Mouse (Mus musculus) ES-Bruce4 (cell line): ENCODE measurements around the gene Slit3.

Experiments used
- CTCF ChIP-seq: IDR thresholded peaks from one replicate; pipeline ENCODE4 v1.8.1; 2011; ENCODE audit warnings: low read depth, low read length
- EP300 ChIP-seq: IDR thresholded peaks from 2 replicates; pipeline ENCODE4 v1.6.1; 2011; ENCODE audit warnings: low read depth, low read length; ENCODE audit not compliant: insufficient read depth
- POLR2A ChIP-seq: IDR thresholded peaks from one replicate; pipeline ENCODE4 v1.8.1; 2011; ENCODE audit warnings: low read length; ENCODE audit not compliant: insufficient read depth

DNA sequence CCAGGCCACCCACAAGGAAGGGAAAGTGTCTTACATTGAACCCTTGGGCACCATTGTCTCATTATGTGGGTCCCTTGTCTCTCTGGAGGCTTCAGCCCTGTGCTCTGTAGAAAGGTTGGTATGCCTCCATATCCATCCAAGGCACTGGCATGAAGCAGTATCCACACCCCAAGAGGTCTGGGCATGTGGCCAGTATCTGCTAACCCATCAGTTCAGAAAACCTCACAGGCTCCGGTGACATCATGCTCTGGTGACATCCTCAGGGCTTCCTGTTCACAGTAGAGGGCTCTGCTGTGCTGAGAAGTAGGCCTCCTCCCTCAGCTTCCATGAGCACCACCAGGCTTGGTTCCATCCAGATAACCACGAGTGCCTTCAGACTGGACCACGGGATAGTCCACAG is 506.8 kb downstream of the Slit3 start:
- TF ChIP-seq EP300 = no peak
- no peak for TF ChIP-seq CTCF
- TF ChIP-seq POLR2A = no peak
